Mouse (Mus musculus): ENCODE results near the gene Hist1h2bn. TPM values are rescaled to one million over a fixed set of nuclear protein-coding genes. Genes with fewer than 3 reads are reported as not detected.
"Not testable (repeated sequence)": the region's sequence is repeated elsewhere in the genome, so short reads cannot be mapped to it uniquely, and the experiment has no call there.

Gene Hist1h2bn
- polyA plus RNA-seq, 1 experiment from 2014 or later, result 2.2 TPM

GRCm38 (mm10) chr13:21783734-21784161, 29.8 kb downstream of the Hist1h2bn start:
- WGBS, result 3% methylated on average over 9 of the region's 9 CpGs
- Histone ChIP-seq H3K4me3 (ENCODE audit: low read depth, low read length) (peak overlapping the region; percentile 33), H3K9ac (ENCODE audit: low read length) (peak overlapping the region; percentile 1; the same call in 1 of the 2 replicates), H3K4me1 (replicated peaks; ENCODE audit: control insufficient read depth, insufficient read depth) (no peaks in the 10 kb centered on the region), H3K9me3 (ENCODE audit: control insufficient read depth, low read length) (no peaks in the 10 kb centered on the region), H3K27me3 (ENCODE audit: control insufficient read depth, insufficient read depth, low read length) (no peaks in the 10 kb centered on the region), H3K4me2 (replicated peaks; ENCODE audit: low read depth) (peak overlapping the region; percentile 54), H3K36me3 (ENCODE audit: control insufficient read depth, insufficient read depth, low read length) (no peaks in the 10 kb centered on the region), H3K27ac (replicated peaks) (peak overlapping the region; percentile 35)
- no peak for ATAC-seq (ENCODE audit: low FRiP score, low TSS enrichment)
- no peak for TF ChIP-seq CTCF (IDR thresholded peaks at IDR 0.05; ENCODE audit: low read depth)
- peak; percentile 30 for DNase-seq (ENCODE audit: low spot score)

GRCm38 (mm10) chr13:21784311-21784710, 30.4 kb downstream of the Hist1h2bn start:
- Histone ChIP-seq H3K27ac (replicated peaks) (no peak overlapping the region; the same call in 1 of the 2 replicates), H3K4me1 (replicated peaks; ENCODE audit: control insufficient read depth, insufficient read depth) (no peaks in the 10 kb centered on the region), H3K36me3 (ENCODE audit: control insufficient read depth, insufficient read depth, low read length) (no peaks in the 10 kb centered on the region), H3K4me2 (replicated peaks; ENCODE audit: low read depth) (no peak overlapping the region), H3K9me3 (ENCODE audit: control insufficient read depth, low read length) (no peaks in the 10 kb centered on the region), H3K9ac (ENCODE audit: low read length) (no peak overlapping the region), H3K4me3 (ENCODE audit: low read depth, low read length) (no peak overlapping the region), H3K27me3 (ENCODE audit: control insufficient read depth, insufficient read depth, low read length) (no peaks in the 10 kb centered on the region)
- TF ChIP-seq CTCF (IDR thresholded peaks at IDR 0.05; ENCODE audit: low read depth), result no peak
- no peak for TF ChIP-seq EP300 (optimal IDR thresholded peaks at IDR 0.05)
- no peak for ATAC-seq (ENCODE audit: low FRiP score, low TSS enrichment)
- 31% methylated on average over 6 of the region's 6 CpGs for WGBS
- no peak for DNase-seq (ENCODE audit: low spot score)

- no peaks in the 10 kb centered on the region for H3K36me3 ChIP-seq (ENCODE audit: control insufficient read depth, insufficient read depth, low read length)
- 5% methylated on average over 8 of the region's 8 CpGs for WGBS
- no peaks in the 10 kb centered on the region for H3K27me3 ChIP-seq (ENCODE audit: control insufficient read depth, insufficient read depth, low read length)
- H3K27ac ChIP-seq (replicated peaks), result peak overlapping the region; percentile 70
- H3K9ac ChIP-seq (ENCODE audit: low read length), result peak overlapping the region; percentile 38; the same call in 1 of the 2 replicates
- H3K9me3 ChIP-seq (ENCODE audit: control insufficient read depth, low read length), result no peaks in the 10 kb centered on the region
- H3K4me3 ChIP-seq (ENCODE audit: low read depth, low read length), result peak overlapping the region; percentile 28
- peak overlapping the region; percentile 49 for H3K4me2 ChIP-seq (replicated peaks; ENCODE audit: low read depth)
- no peak for DNase-seq (ENCODE audit: low spot score)
- ATAC-seq (ENCODE audit: low FRiP score, low TSS enrichment), result no peak
- TF ChIP-seq EP300 (optimal IDR thresholded peaks at IDR 0.05) (no peak), CTCF (IDR thresholded peaks at IDR 0.05; ENCODE audit: low read depth) (no peak)
- H3K4me1 ChIP-seq (replicated peaks; ENCODE audit: control insufficient read depth, insufficient read depth), result no peaks in the 10 kb centered on the region
Observed at GRCm38 (mm10) chr13:21786189-21786898, 32.4 kb downstream of the Hist1h2bn start.

DNA sequence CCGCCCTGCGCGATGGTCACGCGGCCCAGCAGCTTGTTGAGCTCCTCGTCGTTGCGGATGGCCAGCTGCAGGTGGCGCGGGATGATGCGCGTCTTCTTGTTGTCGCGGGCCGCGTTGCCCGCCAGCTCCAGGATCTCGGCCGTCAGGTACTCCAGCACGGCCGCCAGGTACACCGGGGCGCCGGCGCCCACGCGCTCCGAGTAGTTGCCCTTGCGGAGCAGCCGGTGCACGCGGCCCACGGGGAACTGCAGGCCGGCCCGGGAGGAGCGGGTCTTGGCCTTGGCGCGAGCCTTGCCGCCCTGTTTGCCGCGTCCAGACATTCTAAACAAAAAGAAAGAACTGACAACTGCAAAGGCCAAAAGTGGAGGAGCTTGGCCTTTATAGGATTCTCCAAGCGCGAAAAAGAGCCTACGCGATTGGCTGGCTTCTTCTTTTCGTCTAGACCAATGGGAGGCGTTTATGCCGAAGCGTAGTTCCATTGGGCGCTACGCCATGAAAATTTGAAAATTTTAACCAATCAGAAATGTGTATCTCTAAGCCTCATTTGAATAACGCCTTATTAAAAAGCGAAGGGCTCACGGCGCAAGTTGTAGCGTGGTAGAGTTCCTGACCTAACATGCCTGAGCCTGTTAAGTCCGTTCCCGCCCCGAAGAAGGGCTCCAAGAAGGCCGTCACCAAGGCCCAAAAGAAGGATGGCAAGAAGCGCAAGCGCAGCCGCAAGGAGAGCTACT, 33.1 kb downstream of the Hist1h2bn start, which contains the start of the genes Hist1h2an and Hist1h2bp:
Hist1h2an (minus strand) TSS at position 320 of the 731 bp plus-strand sequence.
Hist1h2bp (plus strand) TSS at position 563 of the 731 bp plus-strand sequence.
- Histone ChIP-seq H3K27ac (replicated peaks) (peak within 1 kb of the TSS; percentile 79), H3K4me3 (ENCODE audit: low read depth, low read length) (peak within 1 kb of the TSS; percentile 28), H3K9ac (ENCODE audit: low read length) (peak within 1 kb of the TSS; percentile 38; the same call in 1 of the 2 replicates), H3K4me2 (replicated peaks; ENCODE audit: low read depth) (peak within 1 kb of the TSS; percentile 50)
- H3K4me1 ChIP-seq (replicated peaks; ENCODE audit: control insufficient read depth, insufficient read depth); H3K9me3 ChIP-seq (ENCODE audit: control insufficient read depth, low read length); H3K27me3 ChIP-seq (ENCODE audit: control insufficient read depth, insufficient read depth, low read length); H3K36me3 ChIP-seq (ENCODE audit: control insufficient read depth, insufficient read depth, low read length): not testable (repeated sequence)
- TF ChIP-seq EP300 (optimal IDR thresholded peaks at IDR 0.05), result peak; percentile 40
- DNase-seq (ENCODE audit: low spot score) (peak; percentile 85), ATAC-seq (ENCODE audit: low FRiP score, low TSS enrichment) (peak; percentile 93)
- under 1% methylated on average over 35 of the region's 63 CpGs for WGBS

- H3K27ac ChIP-seq (replicated peaks), result peak overlapping the region; percentile 53; the same call in 1 of the 2 replicates
- DNase-seq (ENCODE audit: low spot score), result no peak
Observed at GRCm38 (mm10) chr13:21787760-21788593, 34.1 kb downstream of the Hist1h2bn start.

More at GRCm38 (mm10) chr13:21787760-21788593, 34.1 kb downstream of the Hist1h2bn start:
- no peak overlapping the region for H3K9ac ChIP-seq (ENCODE audit: low read length)
- WGBS, result 32% methylated on average over 13 of the region's 21 CpGs
- TF ChIP-seq CTCF (IDR thresholded peaks at IDR 0.05; ENCODE audit: low read depth) (no peak), EP300 (optimal IDR thresholded peaks at IDR 0.05) (no peak)
- no peaks in the 10 kb centered on the region for H3K36me3 ChIP-seq (ENCODE audit: control insufficient read depth, insufficient read depth, low read length)
- H3K4me1 ChIP-seq (replicated peaks; ENCODE audit: control insufficient read depth, insufficient read depth), result no peaks in the 10 kb centered on the region
- H3K4me3 ChIP-seq (ENCODE audit: low read depth, low read length), result no peak overlapping the region
- peak; percentile 50 for ATAC-seq (ENCODE audit: low FRiP score, low TSS enrichment)
- no peaks in the 10 kb centered on the region for H3K9me3 ChIP-seq (ENCODE audit: control insufficient read depth, low read length)
- H3K4me2 ChIP-seq (replicated peaks; ENCODE audit: low read depth), result peak overlapping the region; percentile 35
- no peaks in the 10 kb centered on the region for H3K27me3 ChIP-seq (ENCODE audit: control insufficient read depth, insufficient read depth, low read length)
